Mouse (Mus musculus) embryo, embryonic 11.5 days (tissue): ENCODE data around the gene Epb41l2.

Experiments used
- DNase-seq: peaks from one replicate; pipeline ENCODE4 v3.0.0-alpha.2; 2012; ENCODE audit warnings: low read depth, low spot score

Gene Epb41l2

GRCm38 (mm10) chr10:25359208-25359958 lies at the start of gene Epb41l2:
Gene Epb41l2 (plus strand): TSS chr10:25359798.
- DNase-seq, result peak; percentile 75

GRCm38 (mm10) chr10:25309996-25310395 lies 49.6 kb upstream of the Epb41l2 start:
- DNase-seq, result no peak

GRCm38 (mm10) chr10:25310736-25311135 lies 48.9 kb upstream of the Epb41l2 start:
- DNase-seq, result no peak

GRCm38 (mm10) chr10:25311554-25312212 lies 47.9 kb upstream of the Epb41l2 start:
- no peak for DNase-seq

GRCm38 (mm10) chr10:25313856-25314584 lies 45.6 kb upstream of the Epb41l2 start:
- DNase-seq, result no peak

- no peak for DNase-seq
Observed at GRCm38 (mm10) chr10:25317665-25318064, 41.9 kb upstream of the Epb41l2 start.

- DNase-seq, result no peak
Observed at GRCm38 (mm10) chr10:25318405-25318804, 41.2 kb upstream of the Epb41l2 start.

- no peak for DNase-seq
Observed at GRCm38 (mm10) chr10:25319531-25319930, 40.1 kb upstream of the Epb41l2 start.

GRCm38 (mm10) chr10:25321198-25321597 lies 38.4 kb upstream of the Epb41l2 start:
- DNase-seq, result no peak

GRCm38 (mm10) chr10:25325690-25326089 lies 33.9 kb upstream of the Epb41l2 start:
- DNase-seq, result no peak

- DNase-seq, result no peak
Observed at GRCm38 (mm10) chr10:25327511-25327910, 32.1 kb upstream of the Epb41l2 start.

GRCm38 (mm10) chr10:25330094-25330493 lies 29.5 kb upstream of the Epb41l2 start:
- no peak for DNase-seq

GRCm38 (mm10) chr10:25331321-25332049 lies 28.1 kb upstream of the Epb41l2 start:
- DNase-seq, result no peak

- no peak for DNase-seq
Observed at GRCm38 (mm10) chr10:25333390-25334079, 26.1 kb upstream of the Epb41l2 start.

GRCm38 (mm10) chr10:25340675-25341074 lies 18.9 kb upstream of the Epb41l2 start:
- no peak for DNase-seq

GRCm38 (mm10) chr10:25342801-25343200 lies 16.8 kb upstream of the Epb41l2 start:
- DNase-seq, result no peak

- no peak for DNase-seq
Observed at GRCm38 (mm10) chr10:25353941-25354340, 5.7 kb upstream of the Epb41l2 start.

- no peak for DNase-seq
Observed at GRCm38 (mm10) chr10:25354390-25354789, 5.2 kb upstream of the Epb41l2 start.

- DNase-seq, result no peak
Observed at GRCm38 (mm10) chr10:25359959-25360811, 587 bp downstream of the Epb41l2 start.

- DNase-seq, result no peak
Observed at GRCm38 (mm10) chr10:25362235-25362634, 2.6 kb downstream of the Epb41l2 start.
